Mouse (Mus musculus): ENCODE measurements around the gene Ric8b.

Ric8b gene

DNA sequence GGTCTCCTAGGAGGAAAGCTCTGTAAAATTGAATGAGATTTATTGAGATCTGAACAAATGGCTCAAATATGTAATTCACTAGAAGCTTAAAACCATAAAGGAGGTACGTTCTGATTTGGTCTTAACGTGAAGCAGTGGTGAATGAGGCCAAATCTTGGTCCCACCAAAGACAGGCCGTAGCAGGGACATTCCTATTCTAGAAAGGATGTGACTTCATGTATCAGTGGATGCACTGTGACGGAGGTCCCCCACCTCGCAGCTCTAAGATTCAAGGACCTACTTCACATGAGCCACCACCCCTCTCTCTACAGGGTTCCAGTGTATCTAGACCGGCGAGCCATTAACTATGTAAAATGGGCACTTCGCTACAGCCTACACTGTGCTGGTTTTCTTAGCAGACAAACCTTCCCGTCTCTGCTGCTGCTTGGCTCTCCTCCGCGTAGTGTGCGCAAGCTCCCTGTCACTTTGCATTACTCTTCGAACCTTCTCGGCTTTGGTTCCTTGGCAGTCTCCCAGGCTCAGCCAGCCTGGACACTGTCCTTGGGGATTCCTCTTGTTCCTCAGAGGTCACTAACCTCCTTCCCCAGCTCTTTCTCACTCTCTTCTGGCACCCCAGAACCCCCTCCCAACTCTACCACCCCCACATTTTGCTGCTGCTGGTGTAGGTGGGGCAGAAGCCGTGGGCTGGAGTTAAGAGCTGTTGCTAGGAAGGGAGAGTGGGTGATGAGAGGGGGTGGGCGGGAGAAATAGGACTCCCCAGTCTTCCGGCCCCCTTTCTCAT lies 8.2 kb upstream of the Ric8b start:
- peak; percentile 55 for DNase-seq (ENCODE audit: low read depth, low spot score)

DNA sequence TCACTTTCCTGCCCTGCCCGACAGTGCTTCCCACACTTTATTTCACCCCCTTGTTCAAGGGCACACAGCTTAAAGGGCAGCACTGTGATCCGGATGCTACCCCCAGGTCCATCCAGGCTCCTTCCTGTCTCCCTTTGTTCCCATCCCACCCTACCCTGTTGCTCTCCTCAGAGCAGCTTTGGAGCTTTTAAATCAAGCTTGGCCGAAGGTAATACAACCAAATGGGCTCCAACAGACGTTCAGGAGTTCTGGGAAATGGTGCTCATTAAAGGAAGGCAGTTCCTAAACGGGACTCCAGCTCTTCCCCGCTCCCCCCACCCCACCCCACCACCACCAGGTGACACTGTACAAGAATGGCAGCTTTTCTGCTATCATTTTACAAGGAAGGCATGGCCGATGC lies 7.2 kb upstream of the Ric8b start:
- DNase-seq (ENCODE audit: low read depth, low spot score) = peak; percentile 83

DNA sequence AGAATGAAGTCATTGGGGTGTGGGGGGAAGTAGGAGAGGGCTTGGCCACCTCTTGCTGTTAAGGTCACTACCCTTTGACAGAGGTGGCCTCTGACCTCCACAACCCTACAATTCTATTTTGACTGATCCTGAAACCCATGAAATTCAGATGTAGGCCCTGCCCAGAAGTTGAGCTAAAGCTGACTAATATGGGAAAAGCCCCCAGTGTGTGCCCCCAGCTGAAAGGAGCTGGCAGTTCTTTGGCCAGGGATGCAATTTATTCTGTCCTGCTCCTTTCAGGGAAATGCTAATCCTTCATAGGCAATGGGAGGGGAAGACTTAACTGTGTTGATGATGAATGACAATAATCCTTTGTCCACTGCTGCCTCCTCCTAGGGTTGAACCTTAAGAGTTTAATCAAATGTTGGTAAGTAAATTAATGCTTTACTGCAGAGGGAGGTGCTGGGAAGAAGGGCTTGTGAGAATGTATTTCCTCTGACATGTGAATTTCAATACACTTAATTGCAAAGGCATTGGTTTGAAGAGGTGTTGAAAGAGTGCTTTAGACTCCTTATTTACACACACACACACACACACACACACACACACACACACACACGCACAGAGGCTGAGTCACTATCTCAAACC lies 6.5 kb upstream of the Ric8b start:
- DNase-seq (ENCODE audit: low read depth, low spot score) = peak; percentile 91

DNA sequence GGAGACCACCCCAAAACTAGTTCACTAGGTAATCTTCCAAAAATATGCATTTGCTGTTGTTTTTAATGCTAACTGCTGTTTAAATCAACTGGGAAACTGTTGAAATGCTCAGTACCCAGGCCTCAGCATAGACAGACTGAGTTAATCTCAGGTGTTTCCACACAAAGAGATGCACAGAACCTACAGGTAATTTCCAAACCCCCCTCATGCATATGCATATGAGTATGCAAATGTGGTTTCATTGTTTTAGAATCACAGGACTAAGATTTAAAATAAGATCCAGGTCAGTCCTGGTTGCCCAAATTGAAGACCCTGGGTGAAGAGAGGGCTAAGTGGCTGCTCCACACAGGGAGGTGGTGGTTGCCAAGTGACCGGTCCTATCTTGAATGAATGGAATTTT lies 4.3 kb upstream of the Ric8b start:
- DNase-seq (ENCODE audit: low read depth, low spot score) = no peak

DNA sequence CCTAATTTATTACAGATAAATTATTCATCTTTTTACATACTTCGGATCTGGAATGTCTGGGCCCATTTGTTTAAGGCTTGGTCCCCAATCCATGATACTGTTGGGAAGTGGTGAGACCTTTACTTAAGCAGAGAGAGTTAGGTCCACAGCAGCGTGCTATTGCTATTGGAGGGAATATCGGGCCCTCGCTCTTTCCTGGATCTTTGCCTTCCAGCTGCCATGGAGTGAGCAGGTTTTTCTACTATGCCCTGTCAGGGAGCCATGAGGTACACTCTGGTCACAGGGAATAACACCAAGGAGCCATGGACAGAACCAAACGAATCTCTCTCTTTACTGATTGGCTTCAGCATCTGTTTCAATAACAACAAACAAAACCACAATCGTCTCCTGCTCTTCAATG lies 1.9 kb upstream of the Ric8b start:
- DNase-seq (ENCODE audit: low read depth, low spot score) = no peak

DNA sequence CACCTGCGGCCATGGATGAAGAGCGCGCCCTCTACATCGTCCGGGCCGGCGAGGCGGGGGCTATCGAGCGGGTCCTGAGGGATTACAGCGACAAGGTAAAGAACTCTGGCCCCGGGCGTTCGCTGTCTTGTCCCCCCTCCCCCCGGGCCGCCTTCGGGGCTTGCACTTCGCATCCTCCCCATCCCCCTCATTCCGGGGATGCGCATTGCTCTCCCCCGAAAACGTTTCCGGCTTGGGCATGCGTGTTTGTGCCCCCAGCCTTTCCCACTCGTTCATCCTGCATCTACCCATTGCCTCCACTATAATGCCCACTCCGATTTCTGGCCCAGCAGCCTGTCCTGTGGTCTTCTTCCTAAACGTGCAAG lies 297 bp downstream of the Ric8b start:
- no peak for DNase-seq (ENCODE audit: low read depth, low spot score)

DNA sequence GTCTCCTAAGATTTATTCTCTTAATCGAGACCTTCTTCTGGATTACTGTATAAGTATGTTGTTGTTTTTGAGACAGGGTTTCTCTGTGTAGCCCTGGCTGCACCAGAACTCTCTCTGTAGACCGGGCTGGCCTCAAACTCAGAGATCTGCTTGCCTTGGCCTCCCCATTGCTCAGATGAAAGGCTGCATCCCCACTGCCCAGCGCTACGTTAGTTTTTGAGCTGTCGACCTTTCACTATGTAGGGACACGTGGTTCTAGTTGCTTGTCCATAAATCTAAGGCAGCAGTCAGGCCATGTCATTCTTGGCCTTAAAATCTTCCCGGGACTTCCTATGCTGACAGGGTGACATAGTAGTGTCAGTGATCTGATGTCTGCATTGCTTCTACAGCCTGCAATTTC lies 8.9 kb downstream of the Ric8b start:
- no peak for DNase-seq (ENCODE audit: low read depth, low spot score)

DNA sequence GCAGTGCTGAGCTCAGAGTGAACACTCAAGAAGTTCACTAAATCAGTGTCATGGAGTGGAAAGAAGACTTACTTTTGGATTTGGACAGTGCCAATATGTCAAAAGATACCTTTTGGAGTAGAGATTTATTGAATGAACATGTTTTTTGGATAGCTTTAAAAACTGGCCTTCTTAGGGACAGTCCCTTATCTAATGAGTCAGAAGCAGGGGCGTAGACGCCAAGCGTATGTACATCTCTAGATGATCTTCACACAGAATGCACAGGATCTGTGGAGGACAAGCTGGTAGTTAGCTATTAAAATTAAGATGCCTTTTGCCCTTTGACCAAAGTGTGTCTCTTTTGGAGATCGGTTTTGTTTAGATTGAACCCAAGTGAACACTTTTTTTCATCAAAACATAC lies 9.5 kb downstream of the Ric8b start:
- DNase-seq (ENCODE audit: low read depth, low spot score) = no peak

DNA sequence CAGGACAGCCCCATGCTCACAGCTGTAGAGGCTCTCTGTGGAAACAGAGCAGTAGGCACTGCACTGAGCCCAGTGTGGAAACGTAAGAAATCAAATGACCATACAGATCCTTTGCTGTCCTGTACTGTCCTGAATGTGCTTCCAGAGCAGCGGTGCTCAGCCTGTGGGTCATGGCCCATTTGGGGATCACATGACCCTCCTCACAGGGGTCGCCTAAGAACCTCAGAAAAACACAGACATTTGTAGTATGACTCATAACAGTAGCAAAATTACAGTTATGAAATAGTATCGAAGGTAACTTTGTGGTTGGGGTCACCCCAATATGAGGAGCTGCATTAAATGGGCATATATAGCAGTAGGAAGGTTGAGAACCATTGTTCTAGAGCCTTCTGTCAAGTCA lies 11.0 kb downstream of the Ric8b start:
- no peak for DNase-seq (ENCODE audit: low read depth, low spot score)

DNA sequence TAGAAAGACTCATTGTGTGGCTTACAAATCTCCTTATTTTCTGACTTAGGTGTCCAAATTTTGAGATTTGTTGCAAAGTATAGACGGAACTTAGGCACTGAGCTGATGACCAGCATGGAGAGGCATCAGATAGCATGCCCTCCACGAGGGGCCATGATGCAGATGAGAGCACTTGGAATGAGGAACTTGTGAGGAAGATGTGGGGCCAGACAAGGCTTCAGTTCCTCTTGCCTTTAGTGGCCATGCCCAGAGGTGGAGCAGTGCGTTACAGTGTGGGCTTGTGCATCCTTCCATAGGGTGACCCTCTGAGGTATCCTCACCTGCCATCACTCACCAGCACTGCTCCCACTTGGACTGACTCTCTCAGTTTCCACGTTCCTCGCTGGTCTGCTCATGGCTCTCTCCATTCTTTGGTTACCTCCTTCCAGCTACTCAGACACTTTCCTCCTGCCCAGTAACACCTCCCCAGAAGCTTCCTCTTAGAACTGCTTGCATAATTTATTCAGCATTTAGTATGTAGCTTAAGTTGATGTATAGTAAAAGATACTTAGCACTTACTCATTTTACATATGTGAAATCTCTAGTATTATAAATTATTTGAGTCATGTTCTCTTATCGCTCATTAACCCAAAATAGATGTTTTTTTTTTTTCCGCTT lies 18.3 kb downstream of the Ric8b start:
- no peak for DNase-seq (ENCODE audit: low read depth, low spot score)

DNA sequence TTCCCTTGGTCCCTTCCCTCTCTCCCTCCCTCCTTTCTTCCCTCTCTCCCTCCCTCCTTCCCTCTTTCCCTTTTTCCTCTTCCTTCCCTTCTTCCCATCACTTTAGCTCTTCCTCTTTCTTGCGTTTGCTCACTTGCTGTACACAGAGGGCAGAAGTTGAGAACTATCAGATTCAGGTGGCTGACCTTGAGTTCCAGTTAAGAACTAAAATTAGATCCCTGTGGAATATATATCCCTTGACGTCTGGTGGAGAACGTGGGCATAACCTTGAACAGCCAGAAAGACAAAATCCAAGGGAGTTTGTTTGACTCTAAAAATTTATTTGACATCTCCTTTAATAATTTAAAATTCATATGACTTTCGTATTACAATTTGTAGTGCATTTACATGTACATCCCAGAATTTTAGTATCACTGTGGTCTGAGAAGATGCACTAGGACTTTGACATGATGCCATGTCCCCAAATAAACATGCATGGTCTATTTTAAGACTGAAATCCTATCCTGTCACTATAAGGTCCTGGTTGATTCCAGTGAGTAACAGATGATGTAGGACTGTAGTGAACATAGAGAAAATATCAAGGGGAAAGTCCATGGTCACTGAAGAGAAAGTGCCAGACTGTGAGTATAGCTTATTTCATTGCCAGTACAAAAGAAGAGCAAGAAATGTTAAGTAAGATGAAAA lies 19.6 kb downstream of the Ric8b start:
- no peak for DNase-seq (ENCODE audit: low read depth, low spot score)

DNA sequence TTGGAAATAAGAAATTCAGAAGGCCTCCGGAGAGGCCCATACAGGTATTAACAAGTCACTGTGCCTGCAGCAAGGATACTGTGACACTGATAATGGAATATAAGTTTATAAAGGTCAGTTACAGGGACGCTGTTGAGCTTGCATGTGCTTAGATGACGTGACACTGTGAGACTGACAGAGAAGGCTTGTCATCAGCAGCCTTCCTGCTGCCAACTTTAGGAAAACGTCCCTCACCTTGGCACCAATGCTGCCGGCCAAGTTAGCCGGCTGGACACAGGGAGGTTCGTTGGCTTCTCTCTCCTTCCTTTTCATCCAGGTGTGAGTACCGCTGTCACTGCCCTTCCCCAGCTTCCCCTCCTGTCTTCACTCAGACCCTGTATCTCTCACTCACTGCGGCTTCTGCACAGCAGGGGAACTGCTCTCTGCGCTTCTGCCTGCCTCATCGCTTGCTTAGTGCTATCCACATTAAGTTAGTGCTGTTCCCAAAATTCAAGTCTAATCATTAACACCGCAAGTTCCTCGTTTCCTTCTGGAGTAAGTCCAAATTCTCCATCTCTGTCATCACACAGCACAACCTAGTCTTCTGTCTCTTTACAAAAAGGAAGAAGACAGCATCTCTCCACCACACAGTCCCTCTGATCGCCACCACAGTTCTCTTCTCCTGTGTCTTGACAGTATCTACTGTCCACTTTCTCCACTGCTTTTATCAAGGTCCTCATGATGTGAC lies 20.8 kb downstream of the Ric8b start:
- DNase-seq (ENCODE audit: low read depth, low spot score) = no peak

DNA sequence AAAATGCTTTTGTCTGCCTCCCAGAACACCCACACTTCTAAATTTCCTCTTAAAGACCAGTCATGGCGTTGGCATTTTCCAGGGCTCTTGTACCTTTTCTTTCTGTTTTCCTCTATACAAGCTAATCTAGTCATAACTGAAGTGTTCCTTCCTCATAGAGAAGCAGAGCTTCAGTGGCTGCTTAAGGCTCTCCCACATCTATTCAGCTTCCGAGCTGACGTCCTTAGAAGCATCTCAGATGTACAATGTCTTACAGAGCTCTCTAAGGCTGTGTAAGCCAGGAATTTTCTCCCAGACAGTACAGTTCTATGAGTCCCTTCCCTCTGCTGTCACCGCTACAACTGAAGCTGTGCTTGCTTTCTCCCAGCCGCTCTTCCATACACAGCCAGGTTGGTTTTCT lies 21.5 kb downstream of the Ric8b start:
- no peak for DNase-seq (ENCODE audit: low read depth, low spot score)

DNA sequence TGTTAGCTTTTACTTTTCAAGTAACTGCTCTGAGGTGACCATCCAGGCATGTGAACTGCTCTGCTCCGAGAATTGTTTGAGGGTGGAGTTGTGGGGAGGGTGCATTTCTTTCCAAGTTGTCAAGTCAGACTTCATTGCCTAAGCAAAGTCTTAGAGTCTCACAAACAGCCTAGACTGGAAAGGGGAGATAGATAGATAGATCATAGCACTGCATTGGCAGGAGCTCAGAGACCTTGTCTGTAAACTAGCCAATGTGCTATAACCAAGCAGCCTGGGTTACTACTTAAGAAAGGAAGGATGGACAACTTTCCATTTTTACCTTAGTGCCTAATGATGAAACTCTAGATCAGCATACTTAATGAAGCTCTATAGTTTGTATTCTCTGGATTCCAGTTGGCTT lies 22.9 kb downstream of the Ric8b start:
- no peak for DNase-seq (ENCODE audit: low read depth, low spot score)

DNA sequence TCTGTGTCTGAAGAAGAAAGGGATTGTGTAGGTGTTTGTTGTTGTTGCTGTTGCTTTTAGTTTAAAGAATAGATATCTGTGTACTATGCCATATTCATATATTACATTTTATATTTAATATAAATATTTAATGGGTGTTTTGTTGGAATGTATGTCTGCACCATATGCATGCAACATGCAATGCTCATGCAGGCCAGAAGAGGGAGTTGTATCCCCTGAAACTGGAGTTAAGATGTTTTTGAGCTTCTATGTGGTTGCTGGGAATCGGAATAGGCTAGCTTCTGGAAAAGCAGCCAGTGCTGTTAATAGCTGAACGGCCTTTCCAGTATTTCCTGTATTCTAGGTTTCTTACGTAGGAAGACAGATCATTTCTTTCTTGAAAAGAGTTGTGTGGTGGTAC lies 28.3 kb downstream of the Ric8b start:
- peak; percentile 57 for DNase-seq (ENCODE audit: low read depth, low spot score)

DNA sequence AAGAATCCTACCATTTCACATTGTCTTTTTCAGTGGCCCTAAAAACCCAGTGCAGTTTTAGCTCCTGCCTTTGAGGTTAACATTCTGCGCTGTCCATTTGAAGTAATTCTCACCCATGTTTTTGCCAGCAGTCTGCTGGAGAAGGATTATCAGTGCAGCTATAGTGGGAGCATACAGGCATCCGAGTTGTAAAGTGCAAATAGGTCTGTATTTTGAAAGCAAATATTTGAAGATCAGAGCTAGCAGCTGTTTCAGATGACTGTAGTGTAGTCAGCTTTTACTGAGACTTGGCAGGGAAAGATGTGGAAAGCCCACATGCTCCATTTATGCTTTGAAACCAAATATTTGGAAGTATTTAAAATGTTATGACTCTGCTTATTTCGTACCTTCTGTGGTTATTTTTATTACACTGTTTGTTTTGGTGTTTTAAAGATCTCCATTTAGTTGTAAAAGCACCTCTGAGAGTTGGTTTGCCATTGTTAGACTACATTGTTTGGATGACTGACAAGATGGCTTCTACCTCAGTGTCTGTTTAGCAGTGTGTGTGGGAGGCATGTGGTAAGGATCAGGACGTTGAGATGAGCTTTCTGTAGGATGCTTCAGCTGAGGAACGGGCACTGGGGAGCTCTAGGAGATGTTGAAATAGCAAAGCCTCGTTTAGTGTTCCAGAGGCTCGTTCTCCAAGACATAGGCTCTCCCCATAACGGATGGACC lies 31.7 kb downstream of the Ric8b start:
- DNase-seq (ENCODE audit: low read depth, low spot score) = no peak

DNA sequence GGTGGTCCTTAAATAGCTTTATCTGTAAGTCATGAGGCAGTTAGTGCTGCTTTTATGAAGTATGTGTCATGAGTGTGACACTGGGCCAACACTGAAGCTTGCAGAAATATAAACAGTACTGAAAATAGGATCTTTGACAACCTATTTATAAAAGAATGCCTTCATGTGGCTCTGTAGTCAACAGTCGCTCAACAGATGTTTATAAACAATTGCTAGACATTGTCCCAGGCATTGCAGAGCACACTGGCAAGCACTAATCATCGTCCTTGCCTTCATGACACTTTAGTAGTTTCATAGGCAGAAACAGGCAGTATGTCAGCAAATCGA lies 32.2 kb downstream of the Ric8b start:
- no peak for DNase-seq (ENCODE audit: low read depth, low spot score)

DNA sequence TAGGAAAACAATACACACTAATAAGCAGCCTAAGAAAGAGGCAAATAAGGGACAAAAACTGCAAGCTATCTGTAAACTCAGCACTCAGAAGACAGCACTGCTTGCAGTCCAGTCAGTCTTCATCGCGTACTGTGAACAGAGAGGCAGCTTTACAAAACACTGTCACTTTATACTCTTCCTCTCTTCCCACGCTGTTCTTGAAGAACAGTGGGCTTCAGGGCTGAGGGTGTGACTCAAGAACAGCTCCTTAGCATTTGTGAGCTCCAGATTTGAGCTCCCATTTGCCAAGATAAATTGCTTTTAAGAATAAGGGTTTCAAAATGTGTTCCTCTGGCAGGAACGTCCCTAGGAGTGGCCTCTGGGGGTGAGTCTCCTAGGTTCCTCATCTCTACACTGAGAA lies 33.0 kb downstream of the Ric8b start:
- DNase-seq (ENCODE audit: low read depth, low spot score) = no peak

DNA sequence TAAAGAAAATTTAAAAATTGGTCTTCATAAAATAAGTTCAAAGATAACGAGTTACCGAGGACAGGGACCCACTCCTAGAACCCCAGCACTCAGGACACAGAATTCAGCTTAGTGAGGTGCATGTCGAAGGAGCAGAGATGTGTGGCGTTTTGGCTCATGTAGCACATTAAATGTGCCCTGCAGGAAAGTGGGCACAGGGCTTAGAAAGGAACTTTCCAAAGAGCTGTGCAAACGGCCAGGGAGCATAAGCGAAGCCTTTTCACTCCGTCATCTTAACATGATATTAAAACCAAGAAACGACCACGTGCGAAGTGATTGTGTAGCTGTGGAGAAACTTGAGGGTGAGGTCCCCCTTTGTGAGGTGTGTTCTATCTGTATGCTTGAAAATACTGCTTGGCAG lies 36.8 kb downstream of the Ric8b start:
- no peak for DNase-seq (ENCODE audit: low read depth, low spot score)

DNA sequence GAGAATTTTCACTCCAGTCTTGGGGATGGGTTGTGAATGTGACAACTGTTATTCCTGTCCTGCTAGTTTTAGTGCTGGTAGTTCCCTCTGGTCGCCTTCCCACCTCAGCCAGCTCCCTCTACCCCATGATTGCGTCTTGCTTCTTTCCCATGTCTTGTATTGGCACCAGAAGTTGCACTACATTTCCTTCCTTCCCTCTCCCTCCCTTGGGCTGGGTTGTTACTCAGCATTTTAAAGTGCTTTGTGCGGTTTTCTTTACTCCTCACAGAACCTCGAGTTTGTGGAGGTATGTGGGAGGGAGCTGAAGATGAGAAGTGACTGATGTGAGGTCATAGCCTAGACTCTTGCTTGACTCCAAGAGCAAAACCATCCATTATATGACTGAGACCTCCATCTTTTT lies 38.8 kb downstream of the Ric8b start:
- DNase-seq (ENCODE audit: low read depth, low spot score) = no peak

DNA sequence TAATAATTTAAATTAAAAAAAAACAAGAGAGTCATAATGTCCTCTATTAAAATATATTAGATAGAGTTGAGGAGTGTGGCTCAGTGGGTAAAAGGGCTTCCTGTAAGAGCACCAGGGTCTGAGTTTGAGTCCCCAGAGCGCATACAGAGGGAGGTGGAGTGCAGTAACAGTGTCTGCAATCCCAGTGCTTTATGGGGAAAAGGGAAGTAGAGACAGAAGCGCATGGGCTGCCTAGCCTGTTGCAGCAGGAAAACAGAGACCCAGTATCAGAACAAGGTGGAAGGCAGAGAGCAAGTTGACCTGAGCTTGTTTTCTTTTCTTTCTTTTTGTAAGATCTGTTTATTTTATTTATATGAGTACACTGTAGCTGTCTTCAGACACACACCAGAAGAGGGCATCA lies 41.2 kb downstream of the Ric8b start:
- no peak for DNase-seq (ENCODE audit: low read depth, low spot score)

Data from ZHBTc4 (cell line).